Mouse (Mus musculus): Measurements from ENCODE around the gene Slc2a9.

DNA sequence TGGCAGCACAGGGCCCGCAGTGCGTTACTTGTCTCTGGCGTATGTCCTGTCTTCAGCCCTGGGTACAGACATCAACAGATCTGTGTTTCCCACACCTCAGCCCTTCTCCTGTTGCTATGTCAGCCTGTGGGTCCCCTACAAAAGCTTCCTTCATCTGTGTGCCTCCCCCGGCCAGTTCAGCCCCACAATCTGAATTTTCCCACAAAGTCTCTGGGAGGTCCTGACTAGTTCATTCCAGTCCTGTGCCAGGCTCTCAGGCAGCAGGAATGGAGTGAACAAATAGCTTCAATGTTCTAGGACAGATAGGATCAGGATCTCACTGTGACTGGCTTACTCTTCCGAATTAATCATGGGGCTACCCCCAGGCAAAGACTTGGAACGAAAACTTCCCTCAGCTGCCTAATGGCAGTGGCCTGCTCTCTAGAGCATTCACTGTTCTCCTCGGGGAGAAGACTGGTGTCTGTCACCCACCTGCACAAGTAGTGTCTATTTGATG, 3.6 kb downstream of the Slc2a9 start:
- no peak for TF ChIP-seq POLR2A (IDR thresholded peaks at IDR 0.05; ENCODE audit: low read depth, low read length)
- TF ChIP-seq CTCF (IDR thresholded peaks at IDR 0.05; ENCODE audit: borderline replicate concordance, insufficient read depth, low read length) = no peak
